Mouse (Mus musculus): ENCODE results near the gene Il34. TPM values are rescaled to one million over a fixed set of nuclear protein-coding genes. Genes with fewer than 3 reads are reported as not detected.

Gene Il34
- polyA plus RNA-seq, 1 experiment from 2014 or later = 1.3 TPM

GRCm38 (mm10) chr8:110824861-110825260 is 19.1 kb upstream of the Il34 start:
- no peaks in the 10 kb centered on the region for H3K9me3 ChIP-seq (replicated peaks)
- H3K27me3 ChIP-seq = no peaks in the 10 kb centered on the region
- 87% methylated on average over 1 of the region's 1 CpGs for WGBS
- no peak overlapping the region for H3K4me3 ChIP-seq
- no peak overlapping the region for H3K4me2 ChIP-seq
- no peak overlapping the region for H3K27ac ChIP-seq
- peaks cover 93% of the 10 kb centered on the region for H3K36me3 ChIP-seq (ENCODE audit: poor library complexity, severe bottlenecking)
- no peaks in the 10 kb centered on the region for H3K4me1 ChIP-seq
- H3K9ac ChIP-seq = no peak overlapping the region
- ATAC-seq = no peak

GRCm38 (mm10) chr8:110821960-110822359 is 16.2 kb upstream of the Il34 start:
- H3K27me3 ChIP-seq = no peaks in the 10 kb centered on the region
- H3K4me2 ChIP-seq = no peak overlapping the region
- no peak overlapping the region for H3K27ac ChIP-seq
- H3K4me1 ChIP-seq = no peaks in the 10 kb centered on the region
- no peak overlapping the region for H3K4me3 ChIP-seq
- H3K36me3 ChIP-seq (ENCODE audit: poor library complexity, severe bottlenecking) = peaks cover 97% of the 10 kb centered on the region
- WGBS = 80% methylated on average over 3 of the region's 3 CpGs
- no peaks in the 10 kb centered on the region for H3K9me3 ChIP-seq (replicated peaks)
- ATAC-seq = no peak
- H3K9ac ChIP-seq = no peak overlapping the region

GRCm38 (mm10) chr8:110820257-110820656 is 14.5 kb upstream of the Il34 start:
- Histone ChIP-seq H3K4me3 (no peak overlapping the region), H3K27ac (no peak overlapping the region), H3K27me3 (no peaks in the 10 kb centered on the region), H3K36me3 (ENCODE audit: poor library complexity, severe bottlenecking) (peaks cover 99% of the 10 kb centered on the region), H3K9me3 (replicated peaks) (no peaks in the 10 kb centered on the region), H3K4me1 (no peaks in the 10 kb centered on the region), H3K9ac (no peak overlapping the region), H3K4me2 (no peak overlapping the region)
- no peak for ATAC-seq
- WGBS = 91% methylated on average over 2 of the region's 2 CpGs

GRCm38 (mm10) chr8:110818593-110818992 is 12.9 kb upstream of the Il34 start:
- Histone ChIP-seq H3K4me3 (no peak overlapping the region), H3K36me3 (ENCODE audit: poor library complexity, severe bottlenecking) (peaks cover 100% of the 10 kb centered on the region), H3K4me1 (no peaks in the 10 kb centered on the region), H3K27me3 (no peaks in the 10 kb centered on the region), H3K9me3 (replicated peaks) (no peaks in the 10 kb centered on the region), H3K4me2 (no peak overlapping the region), H3K9ac (no peak overlapping the region), H3K27ac (no peak overlapping the region)
- 85% methylated on average over 3 of the region's 3 CpGs for WGBS
- ATAC-seq = no peak

- Histone ChIP-seq H3K9ac (no peak overlapping the region), H3K27ac (no peak overlapping the region), H3K36me3 (ENCODE audit: poor library complexity, severe bottlenecking) (peaks cover 100% of the 10 kb centered on the region), H3K4me3 (no peak overlapping the region), H3K4me2 (no peak overlapping the region), H3K4me1 (no peaks in the 10 kb centered on the region), H3K27me3 (no peaks in the 10 kb centered on the region), H3K9me3 (replicated peaks) (no peaks in the 10 kb centered on the region)
- ATAC-seq = no peak
- WGBS = 97% methylated on average over 1 of the region's 1 CpGs
These were observed 11.3 kb upstream of the Il34 start for GRCm38 (mm10) chr8:110816990-110817389.

GRCm38 (mm10) chr8:110815308-110815707 is 9.6 kb upstream of the Il34 start:
- peaks cover 100% of the 10 kb centered on the region for H3K36me3 ChIP-seq (ENCODE audit: poor library complexity, severe bottlenecking)
- H3K9ac ChIP-seq = no peak overlapping the region
- no peaks in the 10 kb centered on the region for H3K27me3 ChIP-seq
- H3K4me3 ChIP-seq = no peak overlapping the region
- no peaks in the 10 kb centered on the region for H3K4me1 ChIP-seq
- 65% methylated on average over 3 of the region's 3 CpGs for WGBS
- no peak overlapping the region for H3K27ac ChIP-seq
- no peak for ATAC-seq
- H3K9me3 ChIP-seq (replicated peaks) = no peaks in the 10 kb centered on the region
- no peak overlapping the region for H3K4me2 ChIP-seq

- Histone ChIP-seq H3K4me1 (no peaks in the 10 kb centered on the region), H3K4me2 (no peak overlapping the region), H3K4me3 (no peak overlapping the region), H3K9me3 (replicated peaks) (no peaks in the 10 kb centered on the region), H3K27ac (no peak overlapping the region), H3K9ac (no peak overlapping the region), H3K36me3 (ENCODE audit: poor library complexity, severe bottlenecking) (peaks cover 99% of the 10 kb centered on the region), H3K27me3 (no peaks in the 10 kb centered on the region)
- WGBS = 89% methylated on average over 7 of the region's 7 CpGs
- ATAC-seq = no peak
These were observed 7.5 kb upstream of the Il34 start for GRCm38 (mm10) chr8:110813081-110813812.

- no peaks in the 10 kb centered on the region for H3K9me3 ChIP-seq (replicated peaks)
- WGBS = 97% methylated on average over 7 of the region's 7 CpGs
- H3K4me2 ChIP-seq = no peak overlapping the region
- H3K4me1 ChIP-seq = no peaks in the 10 kb centered on the region
- no peak for ATAC-seq
- H3K9ac ChIP-seq = no peak overlapping the region
- no peak overlapping the region for H3K4me3 ChIP-seq
- H3K36me3 ChIP-seq (ENCODE audit: poor library complexity, severe bottlenecking) = peaks cover 92% of the 10 kb centered on the region
- H3K27ac ChIP-seq = no peak overlapping the region
- H3K27me3 ChIP-seq = no peaks in the 10 kb centered on the region
These were observed 6.8 kb upstream of the Il34 start for GRCm38 (mm10) chr8:110812349-110813080.

- Histone ChIP-seq H3K4me1 (no peaks in the 10 kb centered on the region), H3K9me3 (replicated peaks) (no peaks in the 10 kb centered on the region), H3K36me3 (ENCODE audit: poor library complexity, severe bottlenecking) (peaks cover 85% of the 10 kb centered on the region), H3K4me2 (no peak overlapping the region), H3K27me3 (no peaks in the 10 kb centered on the region), H3K27ac (no peak overlapping the region), H3K9ac (no peak overlapping the region), H3K4me3 (no peak overlapping the region)
- WGBS = 96% methylated on average over 7 of the region's 7 CpGs
- no peak for ATAC-seq
These were observed 6.1 kb upstream of the Il34 start for GRCm38 (mm10) chr8:110811793-110812192.

GRCm38 (mm10) chr8:110811116-110811515 is 5.4 kb upstream of the Il34 start:
- peaks cover 78% of the 10 kb centered on the region for H3K36me3 ChIP-seq (ENCODE audit: poor library complexity, severe bottlenecking)
- H3K27me3 ChIP-seq = no peaks in the 10 kb centered on the region
- no peaks in the 10 kb centered on the region for H3K4me1 ChIP-seq
- no peak overlapping the region for H3K4me2 ChIP-seq
- no peaks in the 10 kb centered on the region for H3K9me3 ChIP-seq (replicated peaks)
- H3K4me3 ChIP-seq = no peak overlapping the region
- no peak for ATAC-seq
- H3K27ac ChIP-seq = no peak overlapping the region
- WGBS = 99% methylated on average over 3 of the region's 3 CpGs
- no peak overlapping the region for H3K9ac ChIP-seq

GRCm38 (mm10) chr8:110810481-110811065 is 4.8 kb upstream of the Il34 start:
- H3K4me3 ChIP-seq = no peak overlapping the region
- no peaks in the 10 kb centered on the region for H3K4me1 ChIP-seq
- WGBS = 91% methylated on average over 7 of the region's 7 CpGs
- peaks cover 72% of the 10 kb centered on the region for H3K36me3 ChIP-seq (ENCODE audit: poor library complexity, severe bottlenecking)
- H3K4me2 ChIP-seq = no peak overlapping the region
- no peak for ATAC-seq
- no peak overlapping the region for H3K9ac ChIP-seq
- no peaks in the 10 kb centered on the region for H3K9me3 ChIP-seq (replicated peaks)
- H3K27ac ChIP-seq = no peak overlapping the region
- H3K27me3 ChIP-seq = no peaks in the 10 kb centered on the region

GRCm38 (mm10) chr8:110809831-110810230 is 4.1 kb upstream of the Il34 start:
- Histone ChIP-seq H3K9ac (no peak overlapping the region), H3K27ac (no peak overlapping the region), H3K4me3 (no peak overlapping the region), H3K4me1 (no peaks in the 10 kb centered on the region), H3K27me3 (no peaks in the 10 kb centered on the region), H3K4me2 (no peak overlapping the region), H3K36me3 (ENCODE audit: poor library complexity, severe bottlenecking) (peaks cover 65% of the 10 kb centered on the region), H3K9me3 (replicated peaks) (no peaks in the 10 kb centered on the region)
- ATAC-seq = no peak
- WGBS = 70% methylated on average over 2 of the region's 2 CpGs

Measured in forebrain, embryonic 13.5 days (tissue).